Mouse (Mus musculus) liver, adult 2 months (tissue): Measurements from ENCODE around the gene Jhy. TPM values are rescaled to one million over a fixed set of nuclear protein-coding genes. Genes with fewer than 3 reads are reported as not detected.

Experiments used
- DNase-seq: peaks from one replicate; pipeline ENCODE4 v3.0.0-alpha.2; 2011; ENCODE audit warnings: low read depth, low spot score; ENCODE audit errors: extremely low read depth
- H3K27ac ChIP-seq: fragments of 200-500 bp; replicated peaks from 2 replicates; pipeline ENCODE4 v1.5.1; 2012; ENCODE audit warnings: low read depth, mild to moderate bottlenecking, control low read depth, inconsistent platforms, low read length; ENCODE audit not compliant: insufficient read depth
- H3K27me3 ChIP-seq: fragments of 200-500 bp; 2 replicates; pipeline ENCODE4 v1.6.1; 2012; ENCODE audit warnings: mild to moderate bottlenecking, moderate library complexity, low read length, inconsistent platforms; ENCODE audit not compliant: control insufficient read depth, insufficient read depth
- H3K36me3 ChIP-seq: fragments of 200-500 bp; 2 replicates; pipeline ENCODE4 v1.6.1; 2012; ENCODE audit warnings: low read length, inconsistent platforms; ENCODE audit not compliant: control insufficient read depth, insufficient read depth
- H3K4me1 ChIP-seq: fragments of 200-500 bp; 2 replicates; pipeline ENCODE4 v1.6.1; 2011; ENCODE audit warnings: low read length; ENCODE audit not compliant: control insufficient read depth, insufficient read depth
- H3K4me3 ChIP-seq: fragments of 200-500 bp; 2 replicates; pipeline ENCODE4 v1.5.1; 2011; ENCODE audit warnings: low read depth, mild to moderate bottlenecking, control low read depth, low read length, moderate library complexity; ENCODE audit not compliant: insufficient read depth
- H3K79me2 ChIP-seq: fragments of 200-500 bp; 2 replicates; pipeline ENCODE4 v1.6.1; 2012; ENCODE audit warnings: inconsistent platforms, mild to moderate bottlenecking, low read length, moderate library complexity; ENCODE audit not compliant: control insufficient read depth, insufficient read depth
- H3K9ac ChIP-seq: fragments of 200-500 bp; 2 replicates; pipeline ENCODE4 v1.6.1; 2012; ENCODE audit warnings: low read depth, mild to moderate bottlenecking, control low read depth, inconsistent platforms, low read length
- CTCF ChIP-seq: fragments of 200-500 bp; IDR thresholded peaks from 2 replicates; pipeline ENCODE4 v1.5.1; 2011; ENCODE audit warnings: low read depth, low read length, control low read depth
- POLR2A ChIP-seq: fragments of 200-500 bp; IDR thresholded peaks from 2 replicates; pipeline ENCODE4 v1.6.1; 2011; ENCODE audit warnings: low read length, control low read depth; ENCODE audit not compliant: insufficient read depth; ENCODE audit errors: extremely low read depth
- WGBS: fragments of 180-500 bp; shearing (Covaris S2); methylation state at CpG from one replicate; pipeline ENCODE4 v1.1.7; 2018; 5-methylcytosine and 5-hydroxymethylcytosine counted together
- polyA plus RNA-seq: library from polyadenylated mRNA; depleted of rRNA; stranded (reverse); fragments of >200 nt; gene quantifications from 2 replicates; pipeline ENCODE4 v1.2.3, GENCODE M21; 2012
- total RNA-seq: library from RNA; depleted of rRNA; stranded (reverse); fragments of >200 nt; gene quantifications from 2 replicates; pipeline ENCODE4 v1.2.3, GENCODE M21; 2014

Jhy gene
- total and polyA plus RNA-seq, 2 experiments, result not detected

DNA sequence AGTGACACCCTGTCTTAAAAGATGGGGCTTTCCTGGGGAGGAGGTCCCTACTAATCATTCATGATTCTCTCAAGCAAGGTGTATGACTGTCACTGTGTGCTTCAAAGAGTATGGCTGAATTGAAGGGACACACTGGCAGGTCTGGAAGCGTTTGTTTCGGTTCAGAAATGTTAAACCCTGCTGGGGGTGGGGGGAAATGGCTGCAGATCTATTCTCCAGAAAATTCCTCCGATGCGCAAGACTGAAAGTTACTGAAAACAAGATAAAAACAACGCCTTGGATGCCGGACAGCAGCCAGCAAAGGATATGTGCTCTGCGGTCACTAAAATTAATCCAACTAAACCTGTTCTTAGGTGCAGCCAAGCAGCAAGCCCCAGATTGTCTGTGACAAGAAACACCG lies 55.5 kb downstream of the Jhy start:
- Histone ChIP-seq H3K4me3 (no peak overlapping the region), H3K9ac (no peak overlapping the region)
- 83% methylated on average over 8 of the region's 8 CpGs for WGBS

DNA sequence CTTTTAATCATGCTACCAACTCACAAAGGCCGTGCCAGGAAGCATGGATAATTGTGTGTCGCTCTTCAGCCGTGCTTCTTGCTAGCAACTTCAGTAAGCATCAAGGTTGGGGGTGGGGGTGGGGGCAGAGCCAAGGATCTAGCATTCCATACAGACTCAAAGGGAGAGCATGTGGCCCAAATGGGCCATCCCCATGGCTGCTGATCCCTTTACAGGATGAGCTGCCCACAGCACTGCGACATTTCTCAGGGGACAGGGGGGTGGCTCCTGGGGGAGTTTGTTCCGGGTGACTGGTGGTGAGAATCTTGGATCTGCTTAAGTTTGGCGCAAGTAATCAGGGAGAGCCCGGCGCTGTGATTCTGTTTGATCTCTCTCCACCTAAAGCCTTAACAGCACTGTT lies 56.5 kb downstream of the Jhy start:
- WGBS, result 61% methylated on average over 8 of the region's 8 CpGs
- no peaks in the 10 kb centered on the region for H3K79me2 ChIP-seq
- 0 out of 2 replicates have a peak, but pooled peaks cover 2% of the 10 kb centered on the region for H3K27me3 ChIP-seq
- DNase-seq, result no peak
- no peak overlapping the region for H3K9ac ChIP-seq
- H3K4me3 ChIP-seq, result no peak overlapping the region
- no peak for TF ChIP-seq CTCF
- no peak for TF ChIP-seq POLR2A
- no peaks in the 10 kb centered on the region for H3K36me3 ChIP-seq
- H3K4me1 ChIP-seq, result no peaks in the 10 kb centered on the region
- no peak overlapping the region for H3K27ac ChIP-seq

More for the DNA sequence above, 55.5 kb downstream of the Jhy start:
- H3K36me3 ChIP-seq, result no peaks in the 10 kb centered on the region
- H3K4me1 ChIP-seq, result no peaks in the 10 kb centered on the region
- 0 out of 2 replicates have a peak, but pooled peaks cover 2% of the 10 kb centered on the region for H3K27me3 ChIP-seq
- H3K27ac ChIP-seq, result no peak overlapping the region
- TF ChIP-seq POLR2A (no peak), CTCF (no peak)
- no peak for DNase-seq
- no peaks in the 10 kb centered on the region for H3K79me2 ChIP-seq

DNA sequence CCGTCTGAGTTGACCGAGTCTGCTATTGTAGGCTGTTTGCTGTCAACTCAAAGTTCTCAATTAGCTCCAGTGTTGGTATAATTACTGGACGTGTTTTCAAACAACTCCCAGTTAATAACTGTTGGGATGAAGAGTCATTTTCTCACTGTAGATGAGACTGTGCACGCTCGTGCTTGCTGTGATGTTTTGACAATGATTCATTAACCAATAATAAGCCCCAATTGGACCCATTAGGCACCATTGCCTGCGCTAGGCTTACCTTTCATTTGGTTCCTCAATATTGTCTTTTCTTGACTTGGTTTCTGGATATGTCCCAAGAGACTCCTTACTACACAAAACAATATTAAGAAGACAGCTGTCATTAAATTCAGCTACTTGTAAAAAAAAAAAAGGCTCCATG lies 71.5 kb downstream of the Jhy start:
- no peak for DNase-seq
- H3K4me3 ChIP-seq, result no peak overlapping the region
- H3K9ac ChIP-seq, result no peak overlapping the region
- TF ChIP-seq CTCF, result no peak
- no peak for TF ChIP-seq POLR2A
- no peaks in the 10 kb centered on the region for H3K4me1 ChIP-seq
- no peaks in the 10 kb centered on the region for H3K79me2 ChIP-seq
- no peaks in the 10 kb centered on the region for H3K36me3 ChIP-seq
- 84% methylated on average over 6 of the region's 6 CpGs for WGBS
- no peak overlapping the region for H3K27ac ChIP-seq
- no peaks in the 10 kb centered on the region; the same call in 1 of the 2 replicates for H3K27me3 ChIP-seq

DNA sequence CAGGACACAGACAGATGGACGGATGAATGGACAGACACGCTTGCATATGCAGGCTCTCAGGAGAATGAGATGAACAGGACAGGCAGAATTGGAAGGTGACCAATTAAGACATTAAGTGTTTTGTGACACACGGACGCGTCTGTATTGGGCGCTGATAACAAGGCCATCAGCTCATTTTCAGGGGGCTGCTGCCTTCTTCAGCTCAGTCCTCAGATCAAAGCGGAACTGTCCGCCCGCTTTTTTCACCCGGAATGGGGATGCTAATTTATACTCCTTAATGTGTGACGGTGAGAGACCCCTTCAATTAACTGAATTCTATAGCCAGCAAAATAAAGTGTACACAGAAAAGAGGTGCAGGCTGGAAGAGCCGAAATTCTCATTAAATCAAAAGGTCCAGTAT lies 74.5 kb downstream of the Jhy start:
- Histone ChIP-seq H3K27me3 (peaks cover 3% of the 10 kb centered on the region; the same call in 1 of the 2 replicates), H3K9ac (no peak overlapping the region), H3K36me3 (no peaks in the 10 kb centered on the region), H3K4me1 (no peaks in the 10 kb centered on the region), H3K79me2 (no peaks in the 10 kb centered on the region), H3K4me3 (no peak overlapping the region), H3K27ac (no peak overlapping the region)
- WGBS, result 65% methylated on average over 12 of the region's 12 CpGs
- no peak for DNase-seq
- no peak for TF ChIP-seq POLR2A
- no peak for TF ChIP-seq CTCF

DNA sequence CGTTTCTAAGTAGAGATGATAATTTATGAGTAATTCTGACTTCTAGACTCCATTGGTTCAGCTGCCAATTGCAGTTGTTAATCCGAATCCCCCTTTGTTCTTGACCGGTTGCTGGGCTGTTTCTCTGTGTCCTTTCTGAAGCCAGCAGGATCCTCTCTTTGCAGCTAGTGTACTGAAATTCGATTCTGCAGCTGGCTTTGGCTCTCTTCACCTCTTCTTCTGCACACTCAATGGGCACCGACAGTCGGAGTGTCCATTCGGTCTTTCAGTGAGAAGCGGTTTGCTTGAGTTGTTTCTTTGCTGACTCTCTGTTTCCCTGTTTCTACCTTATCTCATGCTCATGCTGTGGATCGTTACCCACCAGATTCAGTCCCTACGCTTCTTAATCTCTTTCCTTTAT lies 78.2 kb downstream of the Jhy start:
- peaks cover 6% of the 10 kb centered on the region; the same call in 1 of the 2 replicates for H3K27me3 ChIP-seq
- no peaks in the 10 kb centered on the region for H3K4me1 ChIP-seq
- no peak overlapping the region for H3K4me3 ChIP-seq
- no peak overlapping the region for H3K9ac ChIP-seq
- no peak for DNase-seq
- no peaks in the 10 kb centered on the region for H3K36me3 ChIP-seq
- 52% methylated on average over 10 of the region's 10 CpGs for WGBS
- H3K79me2 ChIP-seq, result no peaks in the 10 kb centered on the region
- H3K27ac ChIP-seq, result no peak overlapping the region
- TF ChIP-seq POLR2A, result no peak
- no peak for TF ChIP-seq CTCF

DNA sequence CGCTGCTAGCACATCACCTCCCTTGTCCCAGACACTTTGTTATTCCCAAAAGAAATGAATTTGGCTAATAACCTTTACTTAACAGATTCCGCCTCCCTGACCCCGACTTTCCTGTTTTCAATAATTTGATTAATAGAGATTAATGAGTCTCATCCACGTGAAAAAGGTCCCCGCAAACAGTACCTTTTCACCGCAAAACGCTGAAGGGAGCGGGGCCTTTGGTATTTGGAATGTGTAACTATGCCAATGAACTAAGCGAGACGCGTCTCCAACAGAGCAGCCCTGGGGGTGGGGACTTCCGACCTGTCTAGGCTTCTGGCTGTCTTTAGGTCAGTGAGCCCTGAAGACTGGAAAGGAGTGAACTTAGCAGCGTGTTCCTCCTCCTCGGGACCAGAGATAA lies 84.9 kb downstream of the Jhy start:
- H3K9ac ChIP-seq, result no peak overlapping the region
- no peaks in the 10 kb centered on the region for H3K36me3 ChIP-seq
- no peak overlapping the region for H3K4me3 ChIP-seq
- no peaks in the 10 kb centered on the region for H3K4me1 ChIP-seq
- peaks cover 28% of the 10 kb centered on the region for H3K27me3 ChIP-seq
- no peak for DNase-seq
- no peak for TF ChIP-seq CTCF
- TF ChIP-seq POLR2A, result no peak
- no peak overlapping the region for H3K27ac ChIP-seq
- WGBS, result 3% methylated on average over 14 of the region's 14 CpGs
- no peaks in the 10 kb centered on the region for H3K79me2 ChIP-seq
